Mouse (Mus musculus): ENCODE measurements around the gene Pde2a. TPM values are rescaled to one million over a fixed set of nuclear protein-coding genes. Genes with fewer than 3 reads are reported as not detected.

Gene Pde2a
- polyA plus RNA-seq, 1 experiment = 0.06 TPM

DNA sequence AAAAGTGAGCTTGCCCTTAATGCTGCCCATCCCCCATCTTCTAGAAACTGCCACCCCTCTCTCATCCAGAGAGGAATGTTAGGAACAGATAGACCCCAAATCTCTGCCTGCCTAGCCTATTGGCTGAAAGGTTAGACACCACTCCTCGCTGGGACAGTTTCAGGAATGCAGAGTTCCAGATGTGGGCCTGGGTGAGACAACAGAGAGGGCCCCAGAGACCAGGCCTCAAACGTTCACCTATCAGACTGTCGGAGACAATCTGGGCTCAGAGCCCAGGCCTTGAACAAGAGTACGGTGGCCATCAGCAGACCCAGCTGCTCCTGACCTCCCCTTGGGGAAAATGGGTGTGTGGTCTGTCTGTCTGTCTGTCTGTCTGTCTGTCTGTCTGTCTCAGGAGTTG, 28.5 kb upstream of the Pde2a start:
- no peak for TF ChIP-seq GATA1 (IDR thresholded peaks at IDR 0.05; ENCODE audit: low read length)

DNA sequence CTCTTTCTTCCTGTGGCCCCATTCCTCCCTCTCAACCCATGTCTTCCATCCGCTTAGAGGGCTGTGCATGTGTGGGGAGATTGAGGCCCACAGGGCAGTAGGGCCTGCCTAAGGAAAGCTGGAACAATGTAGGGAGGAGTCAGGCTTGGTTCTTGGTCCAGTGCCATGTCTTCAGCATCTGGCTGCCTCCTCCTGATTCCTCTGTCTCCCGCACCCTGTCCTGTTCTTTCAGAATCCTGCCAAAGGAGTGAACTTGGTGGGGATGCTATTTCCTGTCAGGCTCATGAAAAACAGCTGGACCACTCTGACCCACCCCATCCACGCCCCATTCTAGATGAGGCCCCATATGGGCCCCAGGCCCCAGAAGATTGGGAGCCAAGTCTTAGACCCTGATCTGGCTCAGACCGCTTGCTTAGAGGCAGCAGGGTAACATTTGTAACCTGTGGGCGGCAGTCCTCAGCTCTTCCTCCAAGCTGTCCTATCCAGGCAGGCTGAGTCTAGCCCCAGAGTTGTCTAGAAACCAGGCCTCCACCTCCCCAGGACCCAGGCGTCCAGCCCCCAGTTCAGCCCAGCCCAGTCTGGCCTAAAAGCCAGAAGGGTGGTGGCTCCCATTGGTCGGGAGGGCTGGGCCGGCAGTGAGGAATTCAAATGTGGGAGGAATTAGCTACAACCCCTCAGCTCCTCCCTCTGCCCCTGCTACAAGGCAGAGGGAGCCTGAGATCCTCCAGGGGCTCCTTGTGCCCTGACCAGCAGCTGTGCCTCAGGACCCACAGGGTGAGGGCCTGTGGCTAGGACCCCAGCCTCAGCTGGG, 27.6 kb upstream of the Pde2a start:
- no peak for TF ChIP-seq GATA1 (IDR thresholded peaks at IDR 0.05; ENCODE audit: low read length)

DNA sequence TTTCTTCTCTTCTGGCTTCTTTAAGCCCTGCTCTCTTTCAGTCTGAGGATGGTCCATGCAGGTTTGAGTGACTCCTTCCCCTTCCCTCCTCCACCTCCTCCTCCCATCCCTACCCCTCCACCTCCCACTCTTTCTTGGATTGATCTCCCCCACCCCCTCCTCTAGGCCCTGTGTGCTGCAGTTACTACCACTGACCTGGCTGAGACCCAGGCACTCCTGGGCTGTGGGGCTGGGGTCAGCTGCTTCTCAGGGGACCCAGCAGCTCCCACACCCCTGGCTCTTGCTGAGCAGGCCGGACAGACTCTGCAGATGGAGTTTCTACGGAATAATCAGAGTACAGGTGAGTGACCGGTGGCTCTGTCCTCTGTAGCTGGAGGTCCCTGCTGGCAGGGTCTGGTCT, 26.9 kb upstream of the Pde2a start:
- no peak for TF ChIP-seq GATA1 (IDR thresholded peaks at IDR 0.05; ENCODE audit: low read length)

DNA sequence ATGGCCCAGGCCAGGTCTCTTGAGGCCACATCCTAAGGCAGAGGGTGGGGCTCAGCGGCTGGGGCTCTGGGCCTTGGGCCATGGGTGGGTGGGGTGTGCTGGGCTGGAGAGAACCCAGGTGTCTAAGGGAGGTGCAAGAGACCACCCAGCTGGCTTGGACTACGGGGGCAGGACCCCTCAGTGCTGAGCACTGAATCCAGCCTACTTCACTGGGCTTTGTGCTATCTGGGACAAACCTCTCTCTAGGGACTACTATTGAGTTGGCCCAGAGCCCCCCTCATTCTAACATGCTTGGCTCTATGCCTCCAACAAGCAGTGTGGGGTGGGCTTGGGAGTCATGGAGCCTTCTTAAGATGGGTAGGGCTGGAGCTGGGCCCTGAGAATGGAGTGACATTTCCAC, 26.0 kb upstream of the Pde2a start:
- no peak for TF ChIP-seq GATA1 (IDR thresholded peaks at IDR 0.05; ENCODE audit: low read length)

DNA sequence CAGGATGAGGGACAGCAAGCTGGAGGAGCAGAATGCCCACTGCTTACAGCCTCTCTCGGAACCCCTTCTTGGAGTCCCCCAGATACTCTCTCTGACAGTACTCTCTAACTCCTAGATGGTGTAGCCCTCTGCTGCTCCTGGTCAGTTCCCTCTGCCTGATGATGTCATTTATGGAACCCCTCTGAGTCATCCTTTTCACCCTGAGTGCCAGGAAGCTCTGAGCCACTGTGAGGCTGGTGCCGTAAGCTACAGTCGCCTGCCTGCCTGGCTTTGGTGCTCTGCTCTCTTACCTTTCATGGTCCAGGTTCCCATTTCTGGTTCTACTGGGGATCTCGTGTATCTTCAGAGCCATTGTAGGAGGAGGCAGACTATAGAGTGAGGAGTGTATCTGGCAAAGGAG, 24.3 kb upstream of the Pde2a start:
- TF ChIP-seq GATA1 (IDR thresholded peaks at IDR 0.05; ENCODE audit: low read length) = no peak

GRCm38 (mm10) chr7:101401510-101401909, 20.0 kb upstream of the Pde2a start:
- no peak for TF ChIP-seq GATA1 (IDR thresholded peaks at IDR 0.05; ENCODE audit: low read length)

- TF ChIP-seq GATA1 (IDR thresholded peaks at IDR 0.05; ENCODE audit: low read length) = no peak
Measured at GRCm38 (mm10) chr7:101403831-101404230, 17.7 kb upstream of the Pde2a start.

DNA sequence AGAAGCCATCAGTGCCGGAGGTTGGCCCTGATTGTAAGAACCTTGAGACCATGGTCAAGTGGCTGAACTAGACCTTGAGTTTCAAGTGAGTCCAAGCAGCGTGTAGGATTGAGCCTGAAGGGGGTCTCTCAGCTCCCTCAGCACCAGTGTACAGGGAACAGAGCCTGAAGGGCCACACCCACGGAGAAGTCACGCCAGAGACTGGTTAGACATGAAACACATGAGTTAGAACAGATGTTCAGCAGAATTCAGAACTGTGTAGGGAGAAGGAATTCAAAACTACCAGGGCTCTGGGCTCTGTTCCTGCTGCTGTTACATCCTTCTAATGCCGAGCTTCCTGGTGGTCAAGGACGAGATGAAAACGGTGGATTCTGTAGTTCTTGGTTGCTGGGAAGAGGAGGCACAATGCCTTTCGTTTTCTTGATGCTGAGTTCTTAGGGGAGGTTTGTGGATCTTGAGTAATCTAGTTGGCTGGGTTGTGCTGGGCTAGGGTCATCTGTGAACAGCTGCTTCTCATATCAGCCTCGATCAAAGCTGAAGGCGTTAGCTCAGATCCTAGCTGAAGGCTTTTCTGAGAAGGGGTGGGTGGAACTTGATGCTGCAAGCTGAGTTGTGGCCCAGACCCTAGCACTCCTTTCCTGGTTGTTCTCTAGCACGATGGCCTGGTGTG, 11.1 kb upstream of the Pde2a start, which contains the start of gene Gm45837:
TSS of gene Gm45837 (plus strand) at position 620 of the 670 bp plus-strand sequence.
- TF ChIP-seq GATA1 (IDR thresholded peaks at IDR 0.05; ENCODE audit: low read length) = no peak

DNA sequence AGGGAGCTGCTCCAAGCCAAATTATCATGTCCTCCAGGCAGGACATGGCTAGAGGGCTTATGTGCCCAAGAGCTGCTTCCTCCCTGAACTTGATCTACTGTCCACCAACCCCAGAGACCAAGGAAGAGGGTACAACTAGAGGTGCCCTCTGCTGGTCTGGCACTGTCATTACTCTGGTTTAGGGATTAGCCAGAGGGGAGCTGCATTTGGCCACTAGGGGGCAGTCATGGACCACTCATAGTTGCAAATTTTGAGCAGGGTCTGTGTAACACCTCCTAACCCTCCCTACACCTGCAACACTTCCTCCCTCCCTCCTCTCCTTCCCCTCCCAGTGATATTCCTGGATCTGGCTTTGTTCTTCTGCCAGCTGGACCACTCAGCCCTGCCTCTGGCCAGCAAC, 8.7 kb upstream of the Pde2a start:
- no peak for TF ChIP-seq GATA1 (IDR thresholded peaks at IDR 0.05; ENCODE audit: low read length)

DNA sequence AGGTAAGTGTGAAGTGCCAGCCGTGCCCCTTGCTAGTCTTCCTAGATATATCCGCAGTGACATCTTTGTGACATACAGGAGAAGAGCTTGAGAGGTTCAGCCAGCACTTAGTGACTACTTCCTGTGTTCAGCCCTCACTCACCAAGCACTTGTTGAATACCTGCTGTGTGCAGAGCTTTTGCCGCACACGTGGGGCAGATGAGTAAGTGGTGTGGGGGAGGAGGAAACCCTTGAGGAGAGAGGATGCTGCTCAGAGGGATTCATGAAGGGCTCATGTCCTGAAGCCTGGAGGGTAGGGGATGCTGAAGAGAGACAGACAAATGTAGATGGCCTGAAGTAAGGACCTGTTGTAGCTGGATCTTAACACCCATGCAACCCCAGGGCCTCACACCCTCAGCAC, 7.3 kb upstream of the Pde2a start:
- no peak for TF ChIP-seq GATA1 (IDR thresholded peaks at IDR 0.05; ENCODE audit: low read length)

- TF ChIP-seq GATA1 (IDR thresholded peaks at IDR 0.05; ENCODE audit: low read length) = no peak
Measured at GRCm38 (mm10) chr7:101414661-101415511, 6.6 kb upstream of the Pde2a start.

DNA sequence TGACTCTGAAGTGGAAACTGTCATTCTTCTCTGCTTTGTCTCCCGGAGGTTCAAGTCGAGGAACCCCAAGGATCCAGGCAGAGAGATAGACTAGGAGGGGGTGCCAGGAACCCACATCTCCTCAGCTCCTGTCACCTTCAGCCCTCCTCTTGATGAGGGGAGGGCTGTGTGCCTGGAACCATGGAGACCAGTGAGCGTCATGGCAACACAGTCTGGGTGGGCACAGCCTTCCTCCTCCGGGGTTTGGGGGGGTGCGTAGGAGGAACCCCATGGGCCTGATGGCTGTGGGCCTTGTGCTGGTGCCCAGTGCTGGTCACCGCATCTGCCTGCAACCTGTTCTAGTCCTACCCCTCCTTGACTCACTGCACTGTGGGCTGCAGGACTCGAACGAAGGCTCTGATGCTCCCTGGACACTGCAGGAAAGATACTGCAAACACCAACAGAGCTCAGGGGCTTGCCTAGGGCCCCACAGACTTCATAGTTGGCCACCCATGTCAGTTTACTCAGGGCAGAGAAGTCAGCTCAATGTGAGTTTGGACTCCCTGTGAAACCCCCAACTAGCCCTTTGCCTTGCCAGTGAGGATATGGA, 5.9 kb upstream of the Pde2a start:
- no peak for TF ChIP-seq GATA1 (IDR thresholded peaks at IDR 0.05; ENCODE audit: low read length)

GRCm38 (mm10) chr7:101416391-101416790, 5.1 kb upstream of the Pde2a start:
- TF ChIP-seq GATA1 (IDR thresholded peaks at IDR 0.05; ENCODE audit: low read length) = no peak

DNA sequence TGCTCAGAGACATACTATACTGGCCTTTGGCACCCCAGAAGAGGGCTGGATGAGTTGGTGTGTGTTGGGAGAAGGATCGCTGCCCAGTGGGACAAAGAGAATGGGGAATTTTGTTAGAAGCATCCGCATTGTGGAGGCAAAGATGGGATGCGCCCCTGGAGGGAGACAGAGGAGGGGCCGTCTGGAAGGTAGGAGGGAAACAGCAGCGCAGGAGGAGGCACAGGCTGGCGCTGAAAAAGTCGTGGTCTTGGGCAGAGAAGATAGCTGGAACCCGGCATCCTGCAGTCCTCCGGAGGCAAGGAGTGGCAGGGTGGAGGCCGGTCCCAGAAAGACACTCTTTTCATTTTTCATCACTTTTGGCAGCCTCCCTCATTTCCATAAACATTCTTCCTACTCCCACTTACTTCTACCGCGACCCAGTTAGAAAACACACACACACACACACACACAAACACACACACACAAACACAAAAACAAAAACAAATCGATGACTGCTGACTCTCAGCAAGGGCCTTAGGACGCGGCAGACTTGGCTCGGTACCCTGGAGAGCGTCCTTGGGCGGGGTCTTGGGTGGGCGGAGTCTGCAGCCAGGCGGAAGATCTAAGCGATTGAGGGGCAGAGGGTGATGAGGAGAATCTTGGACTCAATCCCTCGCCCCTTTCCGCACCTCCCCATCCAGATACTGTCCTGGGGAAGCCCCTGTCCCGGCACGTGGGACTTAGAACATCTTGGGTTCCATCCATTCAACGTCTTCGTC, 2.3 kb upstream of the Pde2a start:
- TF ChIP-seq GATA1 (IDR thresholded peaks at IDR 0.05; ENCODE audit: low read length) = no peak

- no peak for TF ChIP-seq GATA1 (IDR thresholded peaks at IDR 0.05; ENCODE audit: low read length)
Measured at GRCm38 (mm10) chr7:101422069-101422468, 578 bp downstream of the Pde2a start.
